Mouse (Mus musculus) spleen, postnatal 14 days (tissue): ENCODE measurements around the gene Slc9a1.

Experiments
- DNase-seq, 2 experiments: peaks; one replicate each; pipeline ENCODE4 v3.0.0; 2021 to 2022; ENCODE audit warnings: low spot score in 2 of 2

Gene Slc9a1

DNA sequence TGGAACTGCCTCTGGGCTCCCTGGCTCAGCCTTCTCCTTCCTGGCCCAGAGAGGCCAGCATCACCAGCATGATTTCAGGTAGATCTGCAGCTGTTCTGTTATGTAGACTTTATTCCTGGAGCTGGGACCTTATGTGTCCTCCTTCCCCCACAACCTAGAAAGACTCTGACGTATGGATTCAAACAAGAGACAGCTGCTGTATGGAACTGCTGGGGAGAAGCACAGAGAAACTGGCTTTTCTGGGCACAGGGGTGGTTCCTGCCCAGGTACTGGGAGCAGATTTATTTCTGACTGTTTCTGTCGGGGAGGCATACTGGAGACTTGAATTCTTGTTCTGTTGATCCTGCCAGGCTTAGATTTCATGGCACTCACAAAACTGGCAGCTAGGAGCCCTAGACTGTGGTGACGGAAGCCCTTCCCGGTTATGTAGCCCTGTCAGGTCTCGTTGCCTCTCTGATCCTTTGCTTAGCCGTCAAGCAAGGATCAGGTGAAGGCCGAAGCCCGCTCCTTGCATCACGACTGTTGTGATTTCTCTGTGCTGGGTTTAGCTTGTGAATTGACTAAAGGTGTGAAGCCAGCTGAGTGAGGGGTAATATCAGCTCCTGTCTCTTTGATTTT, 34.2 kb downstream of the Slc9a1 start:
- DNase-seq = no peak

GRCm38 (mm10) chr4:133404256-133404655, 34.8 kb downstream of the Slc9a1 start:
- DNase-seq = no peak

GRCm38 (mm10) chr4:133406313-133407056, 37.0 kb downstream of the Slc9a1 start:
- DNase-seq = no peak

- DNase-seq = no peak
These were observed 37.7 kb downstream of the Slc9a1 start for GRCm38 (mm10) chr4:133407114-133407787.

DNA sequence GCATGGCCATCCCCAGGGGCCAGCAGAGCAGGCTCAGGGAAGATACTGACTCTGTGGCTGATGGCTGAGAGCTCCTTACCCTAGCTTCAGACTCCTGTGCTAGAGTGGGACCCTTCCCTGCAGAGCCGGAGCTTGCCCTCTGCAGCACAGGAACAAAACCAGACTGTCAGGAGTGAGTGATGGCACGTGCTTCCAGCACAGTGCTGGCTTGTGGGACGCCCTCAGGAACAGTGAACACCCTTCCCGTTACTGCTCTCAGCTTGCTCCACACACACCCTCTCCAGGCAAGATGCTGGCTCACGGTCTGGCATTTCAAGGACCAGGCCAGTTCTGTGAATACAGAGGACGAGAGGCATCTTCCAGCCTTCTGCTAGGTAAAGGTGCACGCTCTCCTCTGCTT, 38.5 kb downstream of the Slc9a1 start:
- no peak for DNase-seq

DNA sequence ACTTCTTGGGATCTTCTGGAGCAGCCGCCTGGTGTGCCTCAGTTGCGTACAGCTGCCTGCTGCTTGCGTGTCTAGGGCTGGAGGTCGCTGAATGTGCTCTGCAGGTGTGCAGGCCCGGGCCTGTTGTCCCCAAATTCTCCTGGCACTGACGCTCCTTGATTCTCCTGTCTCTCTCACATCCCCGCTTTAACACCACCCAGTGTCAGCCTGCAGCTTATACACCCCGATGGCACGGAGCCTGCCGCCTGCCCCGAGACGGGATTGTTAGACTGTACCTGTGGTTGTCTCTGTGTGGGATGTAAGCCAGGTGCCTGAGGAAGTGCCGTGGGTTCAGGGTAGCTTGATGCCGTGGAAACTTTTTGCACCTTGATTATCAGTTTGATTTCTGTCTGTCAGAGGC, 41.5 kb downstream of the Slc9a1 start:
- no peak for DNase-seq

GRCm38 (mm10) chr4:133412096-133412495, 42.6 kb downstream of the Slc9a1 start:
- DNase-seq = no peak

- no peak for DNase-seq
These were observed 43.4 kb downstream of the Slc9a1 start for GRCm38 (mm10) chr4:133412575-133413540.

DNA sequence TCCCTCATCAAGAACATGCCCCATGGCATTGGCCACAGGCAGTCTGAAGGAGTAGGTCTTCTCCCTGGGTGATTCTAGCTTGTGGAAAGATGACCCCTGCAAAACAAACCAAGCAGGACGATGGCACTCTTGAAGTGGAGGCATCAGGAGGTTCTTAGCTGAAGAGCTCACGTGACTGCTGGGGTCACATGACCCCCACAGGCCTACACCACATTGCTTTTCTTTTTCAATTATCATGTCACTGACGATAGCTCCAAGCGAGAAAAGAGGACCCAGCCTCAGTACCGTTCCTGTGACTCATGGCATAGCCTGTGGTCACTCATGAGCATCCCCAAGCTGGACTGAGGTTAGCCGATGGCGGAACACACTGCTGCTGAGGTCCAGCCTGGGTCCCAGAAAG, 44.1 kb downstream of the Slc9a1 start:
- DNase-seq = no peak

DNA sequence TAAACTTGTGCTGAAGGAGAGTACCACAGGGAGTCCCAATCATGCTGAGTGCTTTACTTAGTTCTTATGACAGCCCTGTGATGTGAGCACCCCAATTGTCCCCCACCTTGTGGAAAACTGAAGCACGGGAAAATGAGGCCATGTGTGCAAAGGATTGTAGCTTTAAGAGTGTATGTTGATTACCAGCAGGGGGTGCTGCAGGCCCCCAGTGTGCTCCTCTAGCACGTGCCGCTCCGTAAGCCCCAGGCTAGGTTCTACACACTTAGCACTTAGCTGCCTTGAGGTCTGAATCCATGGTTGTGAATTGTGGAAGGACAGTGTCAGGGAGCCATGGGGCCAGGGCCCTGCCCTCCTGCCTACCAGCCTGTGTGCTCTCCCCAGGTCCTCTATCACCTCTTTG, 45.4 kb downstream of the Slc9a1 start:
- DNase-seq = no peak

- peak in 1 of 2 experiments; percentile 55 for DNase-seq
These were observed 50.0 kb downstream of the Slc9a1 start for GRCm38 (mm10) chr4:133419312-133420004.

DNA sequence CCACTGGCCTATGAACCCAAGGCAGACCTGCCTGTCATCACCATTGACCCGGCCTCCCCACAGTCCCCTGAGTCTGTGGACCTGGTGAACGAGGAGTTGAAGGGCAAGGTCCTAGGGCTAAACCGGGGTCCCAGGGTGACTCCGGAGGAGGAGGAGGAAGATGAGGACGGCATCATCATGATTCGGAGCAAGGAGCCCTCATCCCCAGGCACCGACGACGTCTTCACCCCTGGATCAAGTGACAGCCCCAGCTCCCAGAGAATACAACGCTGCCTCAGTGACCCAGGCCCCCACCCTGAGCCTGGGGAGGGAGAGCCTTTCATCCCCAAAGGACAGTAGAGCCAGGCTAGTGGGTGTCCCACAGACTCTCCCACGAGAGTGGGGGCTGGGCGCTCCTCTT, 52.5 kb downstream of the Slc9a1 start:
- DNase-seq = no peak

- DNase-seq = no peak
These were observed 53.1 kb downstream of the Slc9a1 start for GRCm38 (mm10) chr4:133422601-133423000.

- peak in 1 of 2 experiments; percentile 44 for DNase-seq
These were observed 53.6 kb downstream of the Slc9a1 start for GRCm38 (mm10) chr4:133423108-133423507.

- DNase-seq = no peak
These were observed 54.2 kb downstream of the Slc9a1 start for GRCm38 (mm10) chr4:133423691-133424090.

GRCm38 (mm10) chr4:133424100-133424499, 54.6 kb downstream of the Slc9a1 start:
- DNase-seq = peak in 1 of 2 experiments; percentile 55

DNA sequence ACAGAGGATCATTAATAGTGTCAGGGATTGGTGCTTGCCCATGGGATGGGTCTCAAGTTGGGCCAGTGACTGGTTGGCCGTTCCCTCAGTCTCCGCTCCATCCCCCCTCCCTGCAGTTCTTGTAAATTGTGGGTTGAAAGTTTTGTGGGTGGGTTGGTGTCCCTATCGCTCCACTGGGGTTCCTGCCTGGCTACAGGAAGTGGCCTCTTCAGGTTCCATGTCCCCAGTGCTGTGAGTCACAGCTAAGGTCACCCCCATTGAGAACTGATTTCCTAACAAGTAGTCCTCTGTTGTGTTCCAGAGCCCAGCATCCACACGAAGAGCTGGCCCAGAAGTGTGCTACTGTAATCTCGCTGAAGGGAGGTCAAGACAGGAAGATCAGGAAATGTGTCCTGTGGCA, 56.6 kb downstream of the Slc9a1 start:
- no peak for DNase-seq

- DNase-seq = no peak
These were observed 62.0 kb downstream of the Slc9a1 start for GRCm38 (mm10) chr4:133431508-133431907.

DNA sequence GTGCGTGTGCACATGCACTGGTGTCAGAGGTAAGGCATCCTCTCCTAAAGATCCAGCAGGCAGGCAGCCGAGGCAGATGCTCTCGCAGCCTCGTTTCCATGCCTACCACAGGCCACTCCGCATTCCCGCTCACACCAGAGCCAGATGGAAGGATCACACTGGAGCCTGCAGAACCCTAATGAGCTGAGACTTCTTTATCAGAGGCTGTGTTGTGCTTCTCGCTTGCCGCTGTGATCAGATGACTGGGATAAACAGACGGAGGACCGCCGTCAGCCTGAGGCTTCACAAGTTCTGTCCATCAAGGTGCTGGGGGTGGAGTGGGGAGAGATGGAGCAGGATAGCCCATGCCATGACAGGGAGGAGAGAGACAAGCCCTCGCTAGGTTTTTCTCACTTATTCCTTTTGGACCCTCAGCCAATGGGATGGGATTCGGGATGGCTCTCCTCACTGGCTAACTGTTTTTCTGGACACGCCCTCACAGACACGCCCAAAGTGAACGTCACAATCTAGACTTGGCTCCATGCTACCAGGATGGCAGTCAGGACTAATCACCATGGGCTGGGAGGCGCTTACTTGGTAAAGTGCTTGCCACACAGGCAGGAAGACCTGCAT, 63.2 kb downstream of the Slc9a1 start:
- no peak for DNase-seq

- DNase-seq = no peak
These were observed 66.4 kb downstream of the Slc9a1 start for GRCm38 (mm10) chr4:133435921-133436320.
